Mouse (Mus musculus) heart, adult 2 months (tissue): ENCODE results near the gene Pim1.

Experiments used
- CTCF ChIP-seq: fragments of 200-600 bp; IDR thresholded peaks from 2 replicates; pipeline ENCODE4 v1.8.1; 2022; ENCODE audit warnings: antibody characterized with exemption, mild to moderate bottlenecking, moderate library complexity
- EP300 ChIP-seq: fragments of 200-500 bp; IDR thresholded peaks from 2 replicates; pipeline ENCODE4 v1.6.1; 2011; ENCODE audit warnings: low read depth, low read length, control low read depth; ENCODE audit not compliant: insufficient read depth
- POLR2A ChIP-seq: fragments of 200-500 bp; IDR thresholded peaks from 2 replicates; pipeline ENCODE4 v1.6.1; 2011; ENCODE audit warnings: mild to moderate bottlenecking, low read depth, low read length, control low read depth; ENCODE audit not compliant: insufficient read depth

DNA sequence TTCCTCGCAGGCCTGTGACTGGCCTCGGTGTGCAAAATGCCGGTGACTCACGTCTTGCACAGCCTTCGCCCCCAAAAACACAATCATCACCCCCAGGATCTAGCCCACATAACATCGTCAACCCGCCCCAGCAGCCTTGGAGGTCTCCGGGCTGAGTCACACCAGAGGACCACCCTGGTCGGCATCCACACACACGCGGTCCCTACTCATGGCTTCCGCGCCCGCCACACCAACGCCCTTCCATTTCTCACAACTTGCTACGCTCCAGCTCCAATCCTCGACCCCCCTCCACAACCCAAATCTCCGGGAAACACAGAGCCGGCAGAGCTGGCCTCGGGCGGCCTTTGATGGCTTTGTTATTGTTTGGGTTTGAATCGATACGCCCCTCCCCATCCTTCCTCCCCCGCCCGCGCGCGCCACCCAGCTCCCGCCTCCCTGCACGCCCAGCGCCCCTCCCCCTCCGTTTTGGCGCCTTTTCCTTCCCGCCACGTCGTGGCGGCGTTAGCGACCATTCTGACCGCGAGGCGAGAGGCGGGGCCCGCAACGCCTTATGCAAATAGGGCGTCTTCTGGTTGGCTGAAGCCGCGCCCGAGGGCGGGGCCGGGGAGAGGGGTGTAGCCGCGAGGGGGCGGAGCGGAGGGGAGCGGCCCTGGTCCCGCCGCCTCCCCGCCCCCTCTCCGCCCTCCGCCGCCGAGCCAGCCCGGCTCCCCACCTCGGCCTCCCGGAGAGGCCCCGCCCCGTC, 411 bp upstream of the Pim1 start:
- TF ChIP-seq EP300, result peak; percentile 69; the same call in 1 of the 2 replicates
- peak; percentile 93 for TF ChIP-seq POLR2A
- TF ChIP-seq CTCF, result no peak
